Mouse (Mus musculus) embryonic fibroblast, embryonic 13.5 days (primary cell): ENCODE results near the gene Gas6. TPM values are rescaled to one million over a fixed set of nuclear protein-coding genes. Genes with fewer than 3 reads are reported as not detected.

Source experiments
- H3K27ac ChIP-seq: 2 replicates; pipeline ENCODE4 v1.5.1; 2012; ENCODE audit warnings: low read length, control low read depth, inconsistent platforms; ENCODE audit not compliant: insufficient read depth
- H3K4me1 ChIP-seq: 2 replicates; pipeline ENCODE4 v1.6.1; 2011; ENCODE audit warnings: low read length; ENCODE audit not compliant: control insufficient read depth, insufficient read depth
- H3K4me3 ChIP-seq: 2 replicates; pipeline ENCODE4 v1.5.1; 2011; ENCODE audit warnings: mild to moderate bottlenecking, control low read depth, low read length; ENCODE audit not compliant: insufficient read depth
- CTCF ChIP-seq: IDR thresholded peaks from 2 replicates; pipeline ENCODE4 v1.5.1; 2011; ENCODE audit warnings: mild to moderate bottlenecking, control low read depth, low read length, moderate library complexity, borderline replicate concordance; ENCODE audit not compliant: insufficient read depth
- POLR2A ChIP-seq: IDR thresholded peaks from 2 replicates; pipeline ENCODE4 v1.6.1; 2011; ENCODE audit warnings: low read depth, mild to moderate bottlenecking, control low read depth, low read length, moderate library complexity
- polyA plus RNA-seq: library from polyadenylated mRNA; stranded (reverse); fragments of >200 nt; gene quantifications from 2 replicates; pipeline ENCODE4 v1.2.4, GENCODE M21; 2011; ENCODE audit warnings: low read depth; ENCODE audit not compliant: missing spikeins, insufficient read length

The Gas6 gene
- polyA plus RNA-seq, 1 experiment = 131 TPM

DNA sequence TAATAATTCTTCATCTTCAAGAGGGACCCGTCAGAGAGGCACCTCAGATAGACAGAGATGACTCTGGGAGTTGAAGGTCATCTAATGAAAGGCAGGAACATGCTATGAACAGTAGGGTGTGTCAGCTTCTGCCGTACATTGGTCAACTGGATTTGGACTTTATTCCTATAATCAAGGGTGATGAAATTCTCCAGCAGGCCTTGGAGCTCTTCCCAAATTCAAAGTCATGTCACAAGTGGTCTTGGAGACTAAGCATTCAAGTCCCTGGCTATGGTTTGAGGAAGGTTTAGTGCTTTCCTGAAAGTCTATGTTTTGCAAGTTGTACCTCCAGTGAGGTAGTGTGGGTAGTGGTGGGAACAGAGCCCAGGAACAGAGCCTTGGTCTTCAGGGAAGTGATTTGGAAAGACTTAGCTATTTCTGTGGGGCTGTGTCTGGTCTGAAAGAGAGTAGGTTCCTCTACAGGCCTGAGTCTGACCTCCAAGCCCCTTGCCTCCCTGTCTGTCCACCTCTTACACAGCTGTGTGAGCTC lies 75.1 kb downstream of the Gas6 start:
- no peaks in the 10 kb centered on the region for H3K4me1 ChIP-seq
- H3K27ac ChIP-seq = no peak overlapping the region
- H3K4me3 ChIP-seq = no peak overlapping the region
- TF ChIP-seq CTCF (no peak), POLR2A (no peak)

GRCm38 (mm10) chr8:13415879-13416278 lies 78.4 kb downstream of the Gas6 start:
- Histone ChIP-seq H3K27ac (no peak overlapping the region), H3K4me1 (no peaks in the 10 kb centered on the region), H3K4me3 (no peak overlapping the region)
- no peak for TF ChIP-seq CTCF
- TF ChIP-seq POLR2A = no peak

Other genes with a start within 250 kb of the Gas6 start
- gene Adprhl1, start 240.3 kb downstream of the Gas6 start, polyA plus RNA-seq = not detected in 2 replicates
- 15.3 and 19.1 TPM in 2 replicates for gene Dcun1d2, start 206.4 kb downstream of the Gas6 start, polyA plus RNA-seq
- 32.8 and 42.2 TPM in 2 replicates for gene Tmco3, start 206.3 kb downstream of the Gas6 start, polyA plus RNA-seq
- gene Tfdp1, start 155.7 kb downstream of the Gas6 start, polyA plus RNA-seq = 130 and 153 TPM in 2 replicates
- not detected in 2 replicates for gene Atp4b, start 97.7 kb downstream of the Gas6 start, polyA plus RNA-seq
- gene Grk1, start 89.4 kb downstream of the Gas6 start, polyA plus RNA-seq = not detected in 2 replicates
- not detected in 2 replicates for gene Tmem255b, start 59.3 kb downstream of the Gas6 start, polyA plus RNA-seq
- gene 1700029H14Rik, start 68.0 kb upstream of the Gas6 start, polyA plus RNA-seq = not detected in 2 replicates
- 57.2 and 62.6 TPM in 2 replicates for gene Rasa3, start 183.1 kb upstream of the Gas6 start, polyA plus RNA-seq
- gene Cfap97d2, start 211.4 kb upstream of the Gas6 start, polyA plus RNA-seq = not detected in 2 replicates